Mouse (Mus musculus) E14TG2a.4 (cell line): ENCODE data around the gene Ccdc81.

Experiments
- CTCF ChIP-seq: conservative IDR thresholded peaks from 2 replicates; pipeline ENCODE4 v1.5.1; 2014; ENCODE audit warnings: low read length
- NANOG ChIP-seq: IDR thresholded peaks from 2 replicates; pipeline ENCODE4 v1.6.1; 2014; ENCODE audit warnings: borderline replicate concordance, low read length, mixed read lengths
- POU5F1 ChIP-seq: IDR thresholded peaks from 2 replicates; pipeline ENCODE4 v1.6.1; 2014; ENCODE audit warnings: low read length, borderline replicate concordance

DNA sequence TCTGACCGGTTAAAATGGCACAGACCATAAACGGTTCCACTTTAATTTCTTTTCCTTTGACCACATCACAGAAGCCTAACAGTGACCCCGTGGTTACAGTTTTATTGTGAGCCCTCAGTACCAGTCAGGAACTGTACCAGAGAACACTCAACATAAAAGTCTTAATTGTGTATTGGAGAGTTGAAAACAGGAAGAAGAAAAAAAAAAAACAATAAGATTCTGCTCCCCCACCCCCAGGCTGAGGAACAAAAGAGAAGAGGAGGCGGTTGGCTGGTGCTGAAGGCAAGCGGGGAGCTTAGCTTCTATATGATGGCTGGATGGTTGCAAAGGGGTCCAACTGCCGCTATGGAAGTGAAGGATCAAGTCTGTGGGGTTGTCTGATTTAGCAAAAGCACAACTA lies 60.3 kb downstream of the Ccdc81 start:
- no peak for TF ChIP-seq CTCF
- no peak for TF ChIP-seq NANOG
- TF ChIP-seq POU5F1, result no peak
